Mouse (Mus musculus) layer of hippocampus, adult 2 months (tissue): ENCODE results near the gene Sema4d. TPM values are rescaled to one million over a fixed set of nuclear protein-coding genes. Genes with fewer than 3 reads are reported as not detected.

ENCODE experiments used
- DNase-seq, 2 experiments: peaks; one replicate each; pipeline ENCODE4 v3.0.0; 2022; ENCODE audit warnings: low spot score in 2 of 2
- H3K27ac ChIP-seq: fragments of 200-600 bp; 2 replicates; pipeline ENCODE4 v1.8.1; 2022
- H3K4me3 ChIP-seq: fragments of 200-600 bp; 2 replicates; pipeline ENCODE4 v1.8.1; 2022; ENCODE audit warnings: mild to moderate bottlenecking
- CTCF ChIP-seq: fragments of 200-600 bp; conservative IDR thresholded peaks from 2 replicates; pipeline ENCODE4 v1.8.1; 2022; ENCODE audit warnings: antibody characterized with exemption, mild to moderate bottlenecking, moderate library complexity
- total RNA-seq, 2 experiments: library from RNA; stranded (reverse); gene quantifications; 2 replicates each; pipeline ENCODE4 v1.2.3; 2021

Sema4d gene
- total RNA-seq, 2 experiments from 2014 or later: 76.3 to 83.9 TPM

DNA sequence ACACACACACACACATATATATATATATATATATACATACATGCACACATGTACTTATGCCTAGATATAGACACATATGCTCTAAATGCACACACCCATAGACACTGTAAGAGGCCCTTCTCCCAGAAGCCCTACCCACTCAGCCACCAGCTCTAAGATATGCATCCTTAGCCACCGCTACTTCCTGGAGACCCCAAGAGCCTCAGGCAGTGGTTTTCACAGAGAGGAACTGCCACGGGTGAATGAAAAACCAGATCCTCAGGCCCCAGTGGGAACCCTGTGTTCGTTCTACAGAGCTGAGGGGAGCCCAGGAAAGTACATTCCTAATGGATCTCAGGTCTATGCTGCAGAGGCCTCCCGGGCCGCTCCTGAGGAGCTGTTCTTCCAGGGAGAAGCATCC lies 28.2 kb downstream of the Sema4d start:
- H3K27ac ChIP-seq: no peak overlapping the region
- no peak for DNase-seq
- TF ChIP-seq CTCF: no peak
- no peak overlapping the region for H3K4me3 ChIP-seq

DNA sequence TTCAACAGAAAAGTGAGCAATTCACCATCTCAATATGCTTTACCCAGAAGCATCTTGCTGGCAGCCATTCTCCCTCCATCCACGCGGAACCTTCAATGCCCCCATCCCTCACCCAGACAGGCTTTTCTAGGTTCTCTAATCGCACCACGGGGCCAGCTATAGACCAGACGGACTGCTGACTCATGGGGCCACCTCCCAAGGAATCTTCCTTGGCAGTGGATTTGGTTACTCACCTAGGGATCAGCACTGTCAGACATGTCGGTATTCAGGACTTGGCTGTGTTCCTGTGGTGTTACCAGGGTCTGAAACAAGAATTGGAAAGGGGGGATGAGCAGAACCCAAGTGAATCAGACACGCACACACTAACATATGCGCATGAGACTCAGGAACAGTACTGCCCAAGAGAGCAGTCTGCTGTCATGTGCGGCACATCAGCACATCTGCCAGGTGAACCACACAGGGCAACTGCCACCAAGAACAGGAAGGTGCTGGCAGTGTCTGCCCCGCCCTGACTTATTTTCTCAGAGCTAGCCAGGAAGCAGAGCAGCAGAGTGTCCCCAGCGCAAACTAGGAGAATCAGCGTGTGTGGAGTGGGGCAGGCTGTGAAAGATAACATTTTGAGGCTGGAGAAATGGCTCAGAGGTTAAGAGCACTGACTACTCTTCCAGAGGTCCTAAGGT lies 30.4 kb downstream of the Sema4d start:
- Histone ChIP-seq H3K27ac (peak overlapping the region; percentile 80), H3K4me3 (no peak overlapping the region)
- no peak for TF ChIP-seq CTCF
- no peak for DNase-seq

DNA sequence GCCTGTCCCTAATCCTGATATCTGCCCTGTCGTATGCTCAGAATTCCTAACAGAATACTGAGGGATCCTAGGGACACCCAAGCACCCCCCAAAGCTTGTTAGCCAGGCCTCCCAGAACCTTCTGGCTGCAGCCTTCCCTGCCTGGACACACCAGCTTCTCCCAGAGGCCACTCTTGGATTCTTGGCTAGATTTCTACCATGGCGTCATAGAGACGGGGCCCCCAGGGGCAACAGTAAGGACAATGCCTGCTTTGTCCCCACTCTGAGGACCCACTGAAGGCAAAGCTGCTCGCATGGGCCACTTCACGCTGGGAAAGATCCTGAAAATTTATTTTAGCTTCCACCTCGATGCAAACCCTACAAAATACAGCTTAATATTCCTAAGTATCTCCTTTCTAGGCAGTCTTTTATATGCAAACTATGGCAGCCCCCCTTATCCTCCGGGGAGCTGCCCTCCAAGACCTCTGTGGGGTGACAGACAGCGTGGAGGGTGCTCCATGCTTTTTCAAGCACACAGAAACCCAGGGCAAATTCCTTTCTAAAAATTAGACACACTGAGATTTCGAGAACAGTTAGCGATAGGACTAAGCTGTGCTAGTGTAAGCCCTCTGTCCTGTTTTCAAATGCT lies 32.2 kb downstream of the Sema4d start:
- TF ChIP-seq CTCF: no peak
- DNase-seq: peak; percentile 46 to 65
- peak overlapping the region; percentile 80 for H3K27ac ChIP-seq
- no peak overlapping the region for H3K4me3 ChIP-seq

DNA sequence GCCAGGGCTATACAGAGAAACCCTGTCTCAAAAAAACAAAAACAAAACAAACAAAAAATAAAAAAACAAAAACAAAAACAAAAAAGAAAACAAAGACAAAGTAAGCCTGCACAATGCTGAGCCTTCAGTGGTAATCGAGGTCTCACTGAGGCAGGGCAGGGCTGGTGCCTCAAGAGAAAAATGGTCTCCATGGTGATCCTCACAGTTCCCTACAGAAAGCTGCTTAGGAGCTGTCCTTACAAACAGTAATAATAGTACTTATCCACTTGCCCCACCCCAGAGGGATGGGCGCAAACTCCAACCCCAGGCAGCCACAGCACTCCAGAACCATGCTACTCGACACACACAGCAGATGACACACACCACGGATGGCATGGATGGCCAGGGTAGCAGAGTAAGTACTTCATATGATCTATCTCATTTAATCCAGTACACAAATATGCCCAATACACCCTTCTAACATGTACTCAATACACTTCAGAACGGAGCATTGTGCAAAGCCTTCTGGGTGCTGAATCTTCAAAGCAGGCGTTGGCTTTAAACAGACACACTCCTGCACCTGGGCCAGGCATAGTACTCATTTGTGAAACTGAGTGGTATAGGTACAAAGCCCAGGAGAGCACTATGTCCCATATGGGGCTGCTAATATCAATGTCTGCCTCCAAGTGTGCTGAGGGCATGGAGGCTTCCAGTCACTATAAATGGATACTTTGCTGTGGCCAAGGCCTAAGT lies 34.1 kb downstream of the Sema4d start:
- no peak for TF ChIP-seq CTCF
- Histone ChIP-seq H3K27ac (peak overlapping the region; percentile 80; the same call in 1 of the 2 replicates), H3K4me3 (no peak overlapping the region)
- no peak for DNase-seq

DNA sequence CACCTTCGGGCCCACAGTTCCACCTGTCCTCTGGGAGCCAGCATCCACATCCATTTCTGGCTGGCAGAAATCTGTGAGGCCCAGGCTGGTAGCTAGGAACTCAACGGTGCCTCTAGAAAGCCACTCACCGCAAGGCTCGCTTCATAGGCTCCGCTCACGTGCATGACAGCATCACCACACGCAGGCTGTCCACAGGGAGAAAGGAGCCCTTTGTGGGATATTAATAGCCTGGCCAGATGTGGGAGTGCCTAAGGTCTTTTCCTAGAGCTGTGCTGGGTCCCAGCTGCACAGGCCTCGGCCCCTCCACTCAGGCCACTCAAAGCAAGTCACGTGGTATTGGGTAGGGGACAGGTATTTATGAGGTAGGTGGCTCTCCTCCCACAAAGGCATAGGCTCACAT lies 35.1 kb downstream of the Sema4d start:
- TF ChIP-seq CTCF: no peak
- peak overlapping the region; percentile 36 for H3K27ac ChIP-seq
- no peak overlapping the region for H3K4me3 ChIP-seq
- DNase-seq: no peak

DNA sequence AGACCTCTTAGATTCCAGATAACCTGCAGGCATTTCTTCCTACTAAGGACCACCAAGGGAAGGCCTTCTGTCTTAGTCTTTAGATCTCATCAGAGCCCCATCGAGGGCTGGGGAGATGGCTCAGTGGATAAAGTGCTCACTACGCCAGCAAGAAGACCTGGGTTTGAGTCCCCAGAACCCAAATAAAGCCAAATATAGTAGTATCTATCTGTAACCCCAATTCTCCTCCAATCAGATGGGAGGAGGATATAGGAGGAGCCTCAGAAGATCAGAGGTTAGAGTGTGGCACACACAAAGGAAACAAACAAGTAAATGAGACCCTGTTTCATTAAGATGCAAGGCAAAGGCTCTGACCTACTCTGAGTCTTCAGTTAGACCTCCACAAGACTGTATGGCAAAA lies 36.4 kb downstream of the Sema4d start:
- peak overlapping the region; percentile 78 for H3K27ac ChIP-seq
- DNase-seq: no peak
- TF ChIP-seq CTCF: no peak
- H3K4me3 ChIP-seq: no peak overlapping the region

DNA sequence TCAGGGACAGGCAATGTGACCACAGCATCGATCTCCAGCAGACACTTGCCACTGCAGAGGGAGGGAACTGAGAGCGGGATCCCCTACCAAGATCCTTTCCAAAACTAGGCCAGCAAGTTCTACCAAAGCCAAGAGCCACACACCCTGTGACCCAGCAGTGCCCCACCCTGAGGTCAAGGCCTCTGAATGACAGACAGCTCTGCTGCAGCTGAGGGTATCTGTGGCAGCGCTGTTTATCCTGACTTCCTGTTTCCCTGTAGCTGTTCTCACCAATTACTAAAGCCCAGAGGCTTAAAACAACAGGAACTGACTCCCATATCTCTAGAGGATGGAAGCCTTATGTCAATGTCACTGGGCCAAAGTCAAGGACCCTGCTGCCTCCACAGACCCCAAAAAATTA lies 37.0 kb downstream of the Sema4d start:
- no peak for TF ChIP-seq CTCF
- no peak for DNase-seq
- H3K27ac ChIP-seq: peak overlapping the region; percentile 78
- H3K4me3 ChIP-seq: no peak overlapping the region

DNA sequence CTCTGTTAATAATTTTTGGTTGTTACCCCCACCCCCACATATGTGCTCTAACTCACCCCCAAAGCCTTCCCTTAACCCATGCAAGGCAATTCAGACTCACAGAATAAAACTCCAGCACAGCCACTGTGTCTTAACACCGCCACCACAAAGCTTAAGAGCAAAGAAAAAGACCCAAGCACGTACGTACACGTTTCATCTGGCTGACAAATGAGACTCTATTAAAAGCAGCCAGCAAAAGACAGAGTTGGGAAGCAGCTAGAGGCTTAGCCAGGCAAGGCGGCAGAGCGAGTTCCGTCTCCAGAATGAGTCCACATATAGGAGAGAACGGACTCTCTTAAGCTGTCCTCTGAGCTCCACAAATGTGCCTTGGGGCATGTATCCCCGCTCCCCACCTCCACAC lies 37.5 kb downstream of the Sema4d start:
- H3K27ac ChIP-seq: peak overlapping the region; percentile 78

DNA sequence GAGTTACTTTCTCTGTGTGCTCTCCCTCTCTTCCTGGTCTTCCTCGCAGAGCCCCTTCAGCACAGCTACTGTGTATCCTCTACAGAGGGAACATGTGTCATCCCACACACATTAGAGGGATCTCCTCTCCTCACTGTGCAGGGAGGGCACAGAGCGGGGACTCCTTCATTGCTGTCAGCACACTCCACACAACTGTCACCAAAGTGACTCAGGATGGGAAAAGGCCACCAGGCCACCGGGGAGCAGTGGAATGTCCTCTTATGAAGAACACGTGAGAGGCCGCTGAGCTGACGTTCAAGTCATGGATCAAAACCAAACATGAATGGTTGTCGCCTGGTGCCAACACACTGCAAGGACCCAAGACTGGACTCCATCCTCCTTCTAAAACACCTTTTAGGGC lies 38.0 kb downstream of the Sema4d start:
- TF ChIP-seq CTCF: no peak
- H3K4me3 ChIP-seq: no peak overlapping the region
- peak overlapping the region; percentile 78 for H3K27ac ChIP-seq
- DNase-seq: no peak

More for the DNA sequence above, 37.5 kb downstream of the Sema4d start:
- no peak for DNase-seq
- TF ChIP-seq CTCF: no peak
- H3K4me3 ChIP-seq: no peak overlapping the region

DNA sequence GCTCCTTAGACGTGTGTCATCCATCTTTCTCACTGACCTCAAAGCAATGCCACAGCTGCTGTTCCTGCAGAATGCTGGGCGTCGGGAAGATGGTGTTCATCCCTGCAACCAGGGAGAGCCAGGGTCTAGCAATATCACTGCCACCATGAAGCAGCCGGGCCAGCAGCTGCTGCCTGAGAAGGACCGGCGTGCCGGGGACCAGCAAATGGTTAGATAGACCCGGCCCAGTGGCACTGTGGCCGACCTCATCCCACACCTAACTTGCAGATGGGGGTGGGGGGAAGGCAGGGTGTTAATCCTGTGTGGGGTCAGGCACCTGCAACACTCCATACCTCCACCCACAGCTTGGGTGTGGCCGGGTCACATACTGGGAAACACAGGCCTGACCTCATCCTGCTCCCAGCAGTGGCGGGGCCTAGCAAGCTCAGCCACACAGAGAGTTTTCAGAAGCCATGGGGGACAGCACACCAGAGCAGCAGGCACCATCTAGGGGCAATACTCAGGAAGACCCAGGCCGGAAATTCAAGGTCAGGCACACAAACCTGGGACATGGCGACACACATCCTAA lies 38.9 kb downstream of the Sema4d start:
- H3K27ac ChIP-seq: peak overlapping the region; percentile 78
- TF ChIP-seq CTCF: no peak

DNA sequence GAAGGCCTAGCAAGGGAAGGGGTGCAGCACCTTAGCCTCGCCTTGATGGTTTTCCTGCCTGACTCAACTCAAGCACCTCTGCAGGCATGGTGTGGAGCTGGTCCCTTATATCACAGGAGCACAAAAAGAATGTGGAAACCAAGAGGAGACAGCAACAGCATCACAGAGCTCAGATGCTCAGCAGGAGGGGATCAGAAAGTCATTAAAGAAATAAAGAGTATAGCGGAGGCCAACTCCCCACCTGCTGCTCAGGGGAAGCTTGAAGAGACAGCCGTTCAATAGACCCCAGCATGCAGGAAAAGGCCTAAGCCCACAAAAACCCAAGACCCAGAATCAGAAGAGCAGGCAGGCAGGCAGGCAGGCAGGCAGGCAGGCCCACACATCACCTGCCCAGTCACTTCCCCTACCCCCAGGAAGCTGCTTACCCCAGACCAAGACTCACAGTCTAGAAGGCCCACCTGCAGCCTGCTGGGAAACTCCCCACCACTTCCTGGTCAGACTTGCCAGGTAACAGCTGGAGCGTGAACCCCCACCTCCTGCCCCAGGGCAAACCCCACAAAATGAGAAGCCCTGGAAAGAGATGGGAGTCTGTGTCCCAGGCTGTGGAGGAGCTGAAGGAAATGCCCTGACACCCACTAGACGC lies 39.6 kb downstream of the Sema4d start:
- no peak for TF ChIP-seq CTCF
- no peak overlapping the region for H3K4me3 ChIP-seq
- DNase-seq: no peak
- peak overlapping the region; percentile 78 for H3K27ac ChIP-seq

More for the DNA sequence above, 38.9 kb downstream of the Sema4d start:
- no peak overlapping the region for H3K4me3 ChIP-seq
- DNase-seq: no peak

DNA sequence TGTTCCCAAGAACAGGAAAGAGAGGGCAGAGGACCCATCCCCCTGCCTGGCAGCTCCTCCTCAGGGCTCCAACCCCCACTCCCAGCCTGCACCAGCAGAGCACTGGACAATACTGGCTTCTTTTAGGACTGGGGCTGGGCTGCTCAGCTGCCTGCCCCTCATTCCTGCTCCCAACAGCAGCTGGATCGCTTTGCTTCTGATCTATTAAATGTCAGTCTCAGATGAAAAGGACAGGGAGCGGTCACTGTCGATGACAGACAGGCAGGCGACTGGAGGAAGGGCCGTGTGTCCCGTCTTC lies 40.4 kb downstream of the Sema4d start:
- DNase-seq: no peak
- no peak for TF ChIP-seq CTCF
- Histone ChIP-seq H3K27ac (peak overlapping the region; percentile 78), H3K4me3 (no peak overlapping the region; the same call in 1 of the 2 replicates)
